Mouse (Mus musculus): Measurements from ENCODE around the gene Cog2. TPM values are rescaled to one million over a fixed set of nuclear protein-coding genes. Genes with fewer than 3 reads are reported as not detected.
A peak's percentile ranks its signal among the peaks of the same experiment; 100 is the strongest.

The Cog2 gene
- polyA plus RNA-seq, 1 experiment from 2014 or later = 33.0 TPM

GRCm38 (mm10) chr8:124575811-124576210, 55.2 kb downstream of the Cog2 start, which contains the start of gene Capn9:
Gene Capn9, plus strand, starts transcription at chr8:124576111.
- Histone ChIP-seq H3K9ac (no peak within 1 kb of the TSS), H3K36me3 (no peaks in the 10 kb centered on the region), H3K9me3 (no peaks in the 10 kb centered on the region), H3K4me2 (no peak within 1 kb of the TSS), H3K27ac (replicated peaks) (no peak within 1 kb of the TSS), H3K4me3 (no peak within 1 kb of the TSS), H3K27me3 (no peaks in the 10 kb centered on the region), H3K4me1 (replicated peaks) (peaks cover 12% of the 10 kb centered on the region; the same call in 1 of the 2 replicates)
- no peak for ATAC-seq (ENCODE audit: low read depth)
- WGBS = 90% methylated on average over 8 of the region's 8 CpGs

GRCm38 (mm10) chr8:124576751-124577150, 56.2 kb downstream of the Cog2 start:
- no peaks in the 10 kb centered on the region for H3K27me3 ChIP-seq
- 0 out of 2 replicates have a peak, but pooled peaks cover 5% of the 10 kb centered on the region for H3K4me1 ChIP-seq (replicated peaks)
- H3K27ac ChIP-seq (replicated peaks) = no peak overlapping the region
- no peaks in the 10 kb centered on the region for H3K36me3 ChIP-seq
- no peak overlapping the region for H3K4me2 ChIP-seq
- 81% methylated on average over 1 of the region's 1 CpGs for WGBS
- ATAC-seq (ENCODE audit: low read depth) = no peak
- no peaks in the 10 kb centered on the region for H3K9me3 ChIP-seq
- no peak overlapping the region for H3K9ac ChIP-seq
- no peak overlapping the region for H3K4me3 ChIP-seq

DNA sequence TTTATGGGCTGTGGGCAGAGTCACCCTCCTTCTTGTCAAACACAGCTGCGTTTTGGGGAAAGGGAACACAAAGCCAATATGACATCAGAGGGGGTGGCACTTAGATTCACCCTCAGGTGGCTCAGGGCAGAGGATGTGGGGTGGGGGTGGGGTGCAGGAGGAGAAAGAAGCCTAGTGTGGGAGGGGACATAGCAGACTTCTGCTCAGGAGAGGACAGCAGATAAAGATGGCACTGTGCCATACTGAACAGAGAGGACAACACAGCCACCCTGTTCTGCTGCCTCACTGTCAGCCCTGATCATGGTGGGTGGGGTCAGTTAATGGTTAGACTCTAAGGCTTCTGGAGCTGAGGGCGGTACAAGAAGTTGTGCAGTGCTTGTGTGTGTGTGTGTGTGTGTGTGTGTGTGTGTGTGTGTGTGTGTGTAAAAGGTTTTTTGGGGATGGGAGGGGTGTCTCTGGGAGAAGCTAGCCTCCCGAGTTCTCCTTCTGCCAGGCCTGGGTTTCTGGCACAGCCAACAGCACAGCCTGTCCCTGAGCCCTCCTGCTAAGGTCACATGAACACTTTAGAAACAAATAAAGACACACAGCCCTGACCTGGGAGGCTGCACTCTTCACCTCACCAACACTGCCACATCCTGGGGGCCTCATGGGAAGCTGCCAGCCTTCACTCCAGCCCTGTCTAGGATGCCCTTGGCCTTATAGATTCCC, 65.3 kb downstream of the Cog2 start:
- Histone ChIP-seq H3K4me3 (no peak overlapping the region), H3K27me3 (no peaks in the 10 kb centered on the region), H3K27ac (replicated peaks) (no peak overlapping the region), H3K4me2 (no peak overlapping the region), H3K4me1 (replicated peaks) (peaks cover 10% of the 10 kb centered on the region; the same call in 1 of the 2 replicates), H3K36me3 (no peaks in the 10 kb centered on the region), H3K9me3 (no peaks in the 10 kb centered on the region), H3K9ac (no peak overlapping the region)
- peak; percentile 47 for ATAC-seq (ENCODE audit: low read depth)
- 60% methylated on average over 3 of the region's 3 CpGs for WGBS

DNA sequence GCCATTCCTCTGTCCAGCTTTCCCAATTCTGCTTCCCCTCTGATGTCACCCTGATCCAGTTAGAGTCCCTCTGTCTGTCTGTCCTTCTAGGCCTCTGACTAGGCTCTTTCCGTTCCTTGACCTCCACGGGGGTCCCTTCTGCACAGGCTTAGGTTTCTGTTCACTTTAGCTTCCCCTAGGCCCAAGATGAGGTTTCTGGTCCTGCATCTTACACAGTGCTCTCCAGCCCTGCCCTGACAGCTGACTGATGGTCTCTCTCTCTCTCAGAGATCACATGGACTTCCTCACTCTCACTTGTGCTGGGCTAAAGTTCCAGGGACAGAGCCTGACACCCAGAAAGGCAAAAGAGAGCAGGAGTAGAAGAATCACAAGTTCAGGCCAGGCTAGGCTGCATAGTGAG, 66.0 kb downstream of the Cog2 start:
- Histone ChIP-seq H3K27me3 (no peaks in the 10 kb centered on the region), H3K9ac (0 out of 2 replicates have a peak overlapping the region, but pooled peaks have one; percentile 31), H3K36me3 (no peaks in the 10 kb centered on the region), H3K27ac (replicated peaks) (no peak overlapping the region), H3K4me2 (no peak overlapping the region), H3K4me1 (replicated peaks) (peaks cover 10% of the 10 kb centered on the region; the same call in 1 of the 2 replicates), H3K9me3 (no peaks in the 10 kb centered on the region), H3K4me3 (no peak overlapping the region)
- 82% methylated on average over 2 of the region's 2 CpGs for WGBS
- no peak for ATAC-seq (ENCODE audit: low read depth)

DNA sequence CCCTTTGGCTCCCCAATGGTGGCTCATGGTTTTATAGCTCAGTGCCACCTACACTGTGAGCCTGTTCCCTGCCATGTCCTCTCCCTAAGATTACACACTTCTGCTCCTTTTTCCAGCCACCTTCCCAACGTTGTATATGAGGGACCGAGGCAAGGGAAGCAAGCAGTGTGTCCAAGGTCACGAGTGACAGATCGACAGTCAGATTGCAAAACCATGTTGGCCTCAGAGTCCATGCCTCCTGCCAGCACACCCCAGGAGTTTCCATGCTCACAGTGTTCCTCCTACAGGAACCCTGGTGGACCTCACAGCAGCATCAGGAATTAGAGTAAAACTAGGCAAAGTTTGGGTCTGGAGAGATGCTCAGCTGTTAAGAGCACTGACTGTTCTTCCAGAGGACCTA, 68.8 kb downstream of the Cog2 start:
- Histone ChIP-seq H3K9ac (no peak overlapping the region), H3K4me2 (no peak overlapping the region), H3K27me3 (no peaks in the 10 kb centered on the region), H3K9me3 (no peaks in the 10 kb centered on the region), H3K36me3 (no peaks in the 10 kb centered on the region), H3K27ac (replicated peaks) (no peak overlapping the region), H3K4me3 (no peak overlapping the region), H3K4me1 (replicated peaks) (peaks cover 10% of the 10 kb centered on the region; the same call in 1 of the 2 replicates)
- no peak for ATAC-seq (ENCODE audit: low read depth)
- WGBS = 84% methylated on average over 4 of the region's 4 CpGs

Other genes starting within 250 kb of the Cog2 start
- gene Pgbd5, start 81.1 kb upstream of the Cog2 start, polyA plus RNA-seq (2015; fragmentation: Nextera tagmentation; extraction: Ambion mirVana) = 9.2 and 11.6 TPM in 2 replicates
- 0.56 and 0.98 TPM in 2 replicates for gene Agt, start 48.9 kb downstream of the Cog2 start, polyA plus RNA-seq (2015; fragmentation: Nextera tagmentation; extraction: Ambion mirVana)
- 0.63 TPM in 1 of 2 replicates, not detected in the other for gene Capn9, start 55.3 kb downstream of the Cog2 start, polyA plus RNA-seq (2015; fragmentation: Nextera tagmentation; extraction: Ambion mirVana)
- gene 2310022B05Rik, start 142.6 kb downstream of the Cog2 start, polyA plus RNA-seq (2015; fragmentation: Nextera tagmentation; extraction: Ambion mirVana) = 20.8 and 21.3 TPM in 2 replicates
- 60.4 and 62.6 TPM in 2 replicates for gene Ttc13, start 201.2 kb downstream of the Cog2 start, polyA plus RNA-seq (2015; fragmentation: Nextera tagmentation; extraction: Ambion mirVana)
- gene Arv1, start 201.4 kb downstream of the Cog2 start, polyA plus RNA-seq (2015; fragmentation: Nextera tagmentation; extraction: Ambion mirVana) = 28.4 and 31.4 TPM in 2 replicates
- gene Fam89a, start 231.1 kb downstream of the Cog2 start, polyA plus RNA-seq (2015; fragmentation: Nextera tagmentation; extraction: Ambion mirVana) = 12.1 and 15.9 TPM in 2 replicates

Measured in neural tube, embryonic 13.5 days (tissue).